Mouse (Mus musculus) midbrain, postnatal 0 days (tissue): ENCODE results near the gene Itpr1. TPM values are rescaled to one million over a fixed set of nuclear protein-coding genes. Genes with fewer than 3 reads are reported as not detected.

Experiments
- ATAC-seq: fragments of 200-750 bp; cut with Nextera tagmentation; 2 replicates; pipeline ENCODE4 v1.8.0; 2017; ENCODE audit warnings: moderate number of reproducible peaks, mild to moderate bottlenecking, moderate TSS enrichment, moderate library complexity; ENCODE audit not compliant: low FRiP score
- DNase-seq: peaks from one replicate; pipeline ENCODE4 v3.0.0-alpha.2; 2015; ENCODE audit warnings: low spot score
- H3K27ac ChIP-seq: fragments of 300-500 bp; sonication (generic); 2 replicates; pipeline ENCODE4 v1.5.1; 2014; ENCODE audit warnings: low read depth, mild to moderate bottlenecking, low read length, mixed read lengths
- H3K27me3 ChIP-seq: fragments of 300-500 bp; sonication (generic); 2 replicates; pipeline ENCODE4 v1.6.1; 2014; ENCODE audit warnings: low read length, control low read depth, mixed read lengths; ENCODE audit not compliant: insufficient read depth
- H3K36me3 ChIP-seq: fragments of 300-500 bp; sonication (generic); 2 replicates; pipeline ENCODE4 v1.6.1; 2014; ENCODE audit warnings: low read length, control low read depth, mixed read lengths; ENCODE audit not compliant: insufficient read depth
- H3K4me1 ChIP-seq: fragments of 300-500 bp; sonication (generic); 2 replicates; pipeline ENCODE4 v1.6.1; 2014; ENCODE audit warnings: mild to moderate bottlenecking, control low read depth, antibody characterized with exemption, low read length, mixed read lengths; ENCODE audit not compliant: insufficient read depth
- H3K4me2 ChIP-seq: fragments of 300-500 bp; sonication (generic); 2 replicates; pipeline ENCODE4 v1.6.1; 2014; ENCODE audit warnings: low read depth, mild to moderate bottlenecking, low read length, mixed read lengths; ENCODE audit not compliant: poor library complexity, severe bottlenecking
- H3K4me3 ChIP-seq: fragments of 300-500 bp; sonication (generic); 2 replicates; pipeline ENCODE4 v1.5.1; 2014; ENCODE audit warnings: low read depth, mild to moderate bottlenecking, low read length, moderate library complexity
- H3K9ac ChIP-seq: fragments of 300-500 bp; sonication (generic); replicated peaks from 2 replicates; pipeline ENCODE4 v1.6.1; 2014; ENCODE audit warnings: mild to moderate bottlenecking, low read length, moderate library complexity, mixed read lengths; ENCODE audit not compliant: poor library complexity, severe bottlenecking
- H3K9me3 ChIP-seq: fragments of 300-500 bp; sonication (generic); 2 replicates; pipeline ENCODE4 v1.6.1; 2016; ENCODE audit warnings: low read length, control low read depth
- CTCF ChIP-seq: IDR thresholded peaks from 2 replicates; pipeline ENCODE4 v1.5.1; 2016; ENCODE audit warnings: antibody characterized with exemption, mild to moderate bottlenecking
- WGBS: fragments of 180-500 bp; shearing (Covaris S2); extraction: QIAGEN DNeasy Blood & Tissue Kit; methylation state at CpG from one replicate; pipeline ENCODE4 v1.1.7; 2014; 5-methylcytosine and 5-hydroxymethylcytosine counted together
- polyA plus RNA-seq: library from polyadenylated mRNA; unstranded; fragments of >200 nt; fragmentation: Nextera tagmentation; extraction: Ambion mirVana; gene quantifications from 2 replicates; pipeline ENCODE4 v1.2.1, GENCODE M21; 2015
- total RNA-seq: library from RNA; depleted of rRNA; stranded (reverse); fragments of >200 nt; gene quantifications from 2 replicates; pipeline ENCODE4 v1.2.3, GENCODE M21; 2014

Itpr1 gene
- total and polyA plus RNA-seq, 2 experiments from 2014 or later, result 3.3 to 23.2 TPM

- 91% methylated on average over 2 of the region's 2 CpGs for WGBS
- peaks cover 8% of the 10 kb centered on the region; the same call in 1 of the 2 replicates for H3K36me3 ChIP-seq
- ATAC-seq (no peak), DNase-seq (no peak)
- no peak overlapping the region for H3K4me2 ChIP-seq
- H3K27ac ChIP-seq, result no peak overlapping the region
- H3K9me3 ChIP-seq, result no peaks in the 10 kb centered on the region
- H3K4me1 ChIP-seq, result no peaks in the 10 kb centered on the region
- no peak overlapping the region for H3K4me3 ChIP-seq
- H3K27me3 ChIP-seq, result no peaks in the 10 kb centered on the region
- TF ChIP-seq CTCF, result no peak
- H3K9ac ChIP-seq, result no peak overlapping the region
Measured at GRCm38 (mm10) chr6:108380209-108380608, 167.3 kb downstream of the Itpr1 start.

- Histone ChIP-seq H3K36me3 (no peaks in the 10 kb centered on the region), H3K9ac (no peak overlapping the region), H3K4me2 (no peak overlapping the region), H3K27me3 (no peaks in the 10 kb centered on the region), H3K4me3 (no peak overlapping the region), H3K9me3 (no peaks in the 10 kb centered on the region), H3K4me1 (no peaks in the 10 kb centered on the region), H3K27ac (no peak overlapping the region)
- no peak for TF ChIP-seq CTCF
- ATAC-seq (no peak), DNase-seq (no peak)
- 87% methylated on average over 6 of the region's 6 CpGs for WGBS
Measured at GRCm38 (mm10) chr6:108390624-108391324, 177.9 kb downstream of the Itpr1 start.

DNA sequence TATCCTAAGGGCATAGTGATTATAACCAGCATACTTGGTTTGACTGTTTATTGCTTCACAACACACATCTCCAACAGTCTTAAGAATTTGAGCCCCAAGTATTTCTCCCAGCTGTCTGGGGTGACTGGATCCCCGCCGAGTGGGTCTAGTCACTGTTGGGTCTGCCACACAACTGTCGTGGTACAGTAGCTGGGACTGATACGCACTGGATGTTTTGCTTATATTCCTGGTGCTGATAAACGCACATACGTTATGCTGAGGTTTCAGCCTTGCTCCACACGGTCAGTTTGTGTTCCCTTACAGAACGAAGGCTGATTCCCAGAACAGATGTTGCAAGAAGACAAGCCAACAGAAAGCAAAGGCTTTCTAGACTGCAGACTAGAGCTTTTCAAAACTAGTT is 180.2 kb downstream of the Itpr1 start:
- TF ChIP-seq CTCF, result no peak
- 94% methylated on average over 8 of the region's 8 CpGs for whole genome bisulfite sequencing

DNA sequence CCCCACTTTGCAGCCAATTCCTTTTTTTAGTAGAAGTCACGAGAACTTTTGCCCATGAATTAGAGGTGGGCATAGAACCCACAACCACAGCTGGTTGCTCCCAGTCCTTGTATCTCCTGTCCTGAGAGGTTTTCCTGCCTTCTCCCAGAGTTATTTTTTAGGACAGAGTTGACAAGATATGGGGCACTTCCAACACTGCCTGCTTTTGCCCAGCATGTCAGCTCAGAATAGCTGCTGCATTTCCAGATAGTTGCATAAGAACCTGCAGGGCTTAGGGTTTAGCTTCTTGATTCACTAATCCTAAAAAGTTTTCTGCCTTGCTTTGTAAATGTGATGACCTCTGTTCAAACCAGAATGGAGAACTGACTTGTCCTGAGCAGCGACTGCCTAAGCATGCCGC is 185.1 kb downstream of the Itpr1 start:
- H3K9me3 ChIP-seq, result no peaks in the 10 kb centered on the region
- no peak overlapping the region for H3K4me2 ChIP-seq
- no peak overlapping the region for H3K9ac ChIP-seq
- no peaks in the 10 kb centered on the region for H3K27me3 ChIP-seq
- DNase-seq, result no peak
- no peak overlapping the region for H3K27ac ChIP-seq
- H3K36me3 ChIP-seq, result no peaks in the 10 kb centered on the region
- H3K4me3 ChIP-seq, result no peak overlapping the region
- ATAC-seq, result no peak
- no peaks in the 10 kb centered on the region for H3K4me1 ChIP-seq
- 90% methylated on average over 3 of the region's 3 CpGs for WGBS
- TF ChIP-seq CTCF, result no peak

More for the DNA sequence above, 180.2 kb downstream of the Itpr1 start:
- Histone ChIP-seq H3K4me2 (no peak overlapping the region), H3K27ac (no peak overlapping the region), H3K9ac (no peak overlapping the region), H3K36me3 (no peaks in the 10 kb centered on the region), H3K9me3 (no peaks in the 10 kb centered on the region), H3K27me3 (no peaks in the 10 kb centered on the region), H3K4me1 (no peaks in the 10 kb centered on the region), H3K4me3 (no peak overlapping the region)
- no peak for DNase-seq
- no peak for ATAC-seq

- Histone ChIP-seq H3K4me1 (no peaks in the 10 kb centered on the region), H3K4me2 (no peak overlapping the region), H3K9me3 (no peaks in the 10 kb centered on the region), H3K27ac (no peak overlapping the region), H3K27me3 (no peaks in the 10 kb centered on the region), H3K4me3 (no peak overlapping the region), H3K9ac (no peak overlapping the region), H3K36me3 (no peaks in the 10 kb centered on the region)
- peak; percentile 84 for TF ChIP-seq CTCF
- ATAC-seq (no peak), DNase-seq (peak; percentile 52)
- WGBS, result 92% methylated on average over 10 of the region's 10 CpGs
Measured at GRCm38 (mm10) chr6:108401412-108401955, 188.6 kb downstream of the Itpr1 start.

DNA sequence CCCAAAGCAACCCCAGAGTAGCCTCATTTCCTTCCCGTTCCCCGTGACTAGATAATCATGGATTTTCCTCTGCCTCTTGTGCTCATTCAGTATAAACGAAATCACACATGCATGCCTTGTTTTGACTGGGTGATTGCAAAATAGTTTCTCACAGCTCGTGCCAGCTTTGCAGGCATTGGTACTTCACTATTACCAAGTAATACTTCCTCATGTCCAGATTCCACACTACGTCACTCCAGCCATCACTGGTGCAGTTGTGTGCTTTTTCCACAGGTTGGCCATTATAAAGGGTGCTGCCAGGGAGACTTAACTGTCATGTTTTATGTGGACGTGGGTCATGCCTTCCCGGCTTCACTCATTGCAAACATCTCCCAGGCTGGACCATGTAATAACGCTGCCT is 191.8 kb downstream of the Itpr1 start:
- H3K4me2 ChIP-seq, result no peak overlapping the region
- no peak overlapping the region for H3K9ac ChIP-seq
- no peak overlapping the region for H3K27ac ChIP-seq
- TF ChIP-seq CTCF, result no peak
- H3K36me3 ChIP-seq, result no peaks in the 10 kb centered on the region
- no peak overlapping the region for H3K4me3 ChIP-seq
- H3K4me1 ChIP-seq, result no peaks in the 10 kb centered on the region
- 92% methylated on average over 8 of the region's 8 CpGs for WGBS
- no peak for DNase-seq
- H3K27me3 ChIP-seq, result no peaks in the 10 kb centered on the region
- no peak for ATAC-seq
- no peaks in the 10 kb centered on the region for H3K9me3 ChIP-seq
